Mouse (Mus musculus) midbrain, embryonic 11.5 days (tissue): ENCODE data around the gene Dnajc30. TPM values are rescaled to one million over a fixed set of nuclear protein-coding genes. Genes with fewer than 3 reads are reported as not detected.

ENCODE experiments used
- ATAC-seq: fragments of 200-750 bp; cut with Nextera tagmentation; 2 replicates; pipeline ENCODE4 v1.8.0; 2017; ENCODE audit warnings: moderate TSS enrichment, moderate library complexity; ENCODE audit not compliant: low FRiP score
- DNase-seq: peaks from one replicate; pipeline ENCODE4 v3.0.0; 2015; ENCODE audit warnings: low spot score; ENCODE audit errors: missing footprints
- H3K27ac ChIP-seq: fragments of 300-500 bp; sonication (generic); 2 replicates; pipeline ENCODE4 v1.5.1; 2014; ENCODE audit warnings: low read depth, low read length
- H3K27me3 ChIP-seq: fragments of 300-500 bp; sonication (generic); 2 replicates; pipeline ENCODE4 v1.6.1; 2014; ENCODE audit warnings: mild to moderate bottlenecking, low read length, moderate library complexity, mixed read lengths; ENCODE audit not compliant: control insufficient read depth, insufficient read depth
- H3K36me3 ChIP-seq: fragments of 300-500 bp; sonication (generic); 2 replicates; pipeline ENCODE4 v1.6.1; 2014; ENCODE audit warnings: mild to moderate bottlenecking, low read length, moderate library complexity, mixed read lengths; ENCODE audit not compliant: control insufficient read depth, insufficient read depth
- H3K4me1 ChIP-seq: fragments of 300-500 bp; sonication (generic); 2 replicates; pipeline ENCODE4 v1.6.1; 2014; ENCODE audit warnings: low read length; ENCODE audit not compliant: control insufficient read depth, insufficient read depth
- H3K4me2 ChIP-seq: fragments of 300-500 bp; sonication (generic); 2 replicates; pipeline ENCODE4 v1.6.1; 2014; ENCODE audit warnings: mild to moderate bottlenecking, moderate library complexity
- H3K4me3 ChIP-seq: fragments of 300-500 bp; sonication (generic); 2 replicates; pipeline ENCODE4 v1.5.1; 2014; ENCODE audit warnings: low read depth, low read length
- H3K9ac ChIP-seq: fragments of 300-500 bp; sonication (generic); 2 replicates; pipeline ENCODE4 v1.6.1; 2014; ENCODE audit warnings: low read length
- H3K9me3 ChIP-seq: fragments of 300-500 bp; sonication (generic); 2 replicates; pipeline ENCODE4 v1.6.1; 2016; ENCODE audit warnings: low read length; ENCODE audit not compliant: control insufficient read depth
- WGBS: fragments of 180-500 bp; shearing (Covaris S2); extraction: QIAGEN DNeasy Blood & Tissue Kit; methylation state at CpG from one replicate; pipeline ENCODE4 v1.1.7; 2014; 5-methylcytosine and 5-hydroxymethylcytosine counted together
- polyA plus RNA-seq: library from polyadenylated mRNA; unstranded; fragments of >200 nt; fragmentation: Nextera tagmentation; extraction: Ambion mirVana; gene quantifications from 2 replicates; pipeline ENCODE4 v1.2.1, GENCODE M21; 2014

Dnajc30 gene
- polyA plus RNA-seq, 1 experiment from 2014 or later = 30.0 TPM

DNA sequence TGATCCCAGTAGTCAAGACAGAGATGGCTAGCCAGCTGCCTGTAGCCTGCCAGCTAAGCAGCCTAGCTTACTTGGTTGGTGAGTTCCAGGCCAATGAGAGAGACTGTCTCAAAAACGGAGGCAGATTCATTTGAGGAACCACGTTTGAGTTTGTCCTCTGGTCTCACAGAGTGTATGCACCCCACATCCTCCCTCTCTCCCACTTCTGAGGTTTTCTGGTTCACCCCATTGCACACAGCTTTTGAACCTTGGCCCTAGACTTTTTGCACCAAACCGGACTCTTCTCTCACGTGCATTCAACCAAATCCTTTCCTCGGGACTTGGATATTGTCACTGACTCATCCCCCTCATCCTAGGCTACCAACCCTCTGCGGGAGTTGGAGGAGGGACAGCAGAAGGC, 46.0 kb downstream of the Dnajc30 start:
- peaks cover 31% of the 10 kb centered on the region for H3K27me3 ChIP-seq

GRCm38 (mm10) chr5:135113782-135114181, 49.8 kb downstream of the Dnajc30 start:
- WGBS = 86% methylated on average over 12 of the region's 12 CpGs

More for the DNA sequence above, 46.0 kb downstream of the Dnajc30 start:
- Histone ChIP-seq H3K4me3 (no peak overlapping the region), H3K4me2 (no peak overlapping the region), H3K27ac (no peak overlapping the region), H3K4me1 (peaks cover 4% of the 10 kb centered on the region), H3K36me3 (no peaks in the 10 kb centered on the region), H3K9ac (no peak overlapping the region), H3K9me3 (no peaks in the 10 kb centered on the region)
- ATAC-seq (no peak), DNase-seq (peak; percentile 45)
- WGBS = 61% methylated on average over 6 of the region's 6 CpGs

GRCm38 (mm10) chr5:135115241-135115640, 51.2 kb downstream of the Dnajc30 start:
- Histone ChIP-seq H3K9me3 (no peaks in the 10 kb centered on the region), H3K4me3 (no peak overlapping the region), H3K27ac (no peak overlapping the region), H3K36me3 (no peaks in the 10 kb centered on the region), H3K9ac (no peak overlapping the region), H3K4me2 (no peak overlapping the region), H3K4me1 (no peaks in the 10 kb centered on the region), H3K27me3 (no peaks in the 10 kb centered on the region)
- 89% methylated on average over 8 of the region's 8 CpGs for whole genome bisulfite sequencing
- no peak for ATAC-seq
- DNase-seq = no peak

More at GRCm38 (mm10) chr5:135113782-135114181, 49.8 kb downstream of the Dnajc30 start:
- Histone ChIP-seq H3K9ac (no peak overlapping the region), H3K36me3 (no peaks in the 10 kb centered on the region), H3K4me3 (no peak overlapping the region), H3K27ac (no peak overlapping the region), H3K27me3 (peaks cover 7% of the 10 kb centered on the region), H3K4me2 (no peak overlapping the region), H3K4me1 (no peaks in the 10 kb centered on the region), H3K9me3 (no peaks in the 10 kb centered on the region)
- ATAC-seq = no peak
- no peak for DNase-seq

Other genes with a start within 250 kb of the Dnajc30 start
- not detected in 2 replicates for gene Tmem270, start 157.5 kb upstream of the Dnajc30 start, polyA plus RNA-seq
- gene Cldn13, start 148.7 kb upstream of the Dnajc30 start, polyA plus RNA-seq = 3.8 and 3.9 TPM in 2 replicates
- gene Mettl27, start 131.8 kb upstream of the Dnajc30 start, polyA plus RNA-seq = 9.1 and 9.2 TPM in 2 replicates
- gene Cldn4, start 117.3 kb upstream of the Dnajc30 start, polyA plus RNA-seq = 2.5 and 2.7 TPM in 2 replicates
- 0.59 and 1.4 TPM in 2 replicates for gene Cldn3, start 78.0 kb upstream of the Dnajc30 start, polyA plus RNA-seq
- 37.8 and 41.2 TPM in 2 replicates for gene Abhd11, start 55.0 kb upstream of the Dnajc30 start, polyA plus RNA-seq
- 16.1 and 17.7 TPM in 2 replicates for gene Stx1a, start 40.7 kb upstream of the Dnajc30 start, polyA plus RNA-seq
- gene Bud23, start 757 bp downstream of the Dnajc30 start, polyA plus RNA-seq = 105 and 116 TPM in 2 replicates
- gene Vps37d, start 14.1 kb downstream of the Dnajc30 start, polyA plus RNA-seq = 6.8 and 9.6 TPM in 2 replicates
- 1.2 and 2.1 TPM in 2 replicates for gene Mlxipl, start 25.7 kb downstream of the Dnajc30 start, polyA plus RNA-seq
- gene Tbl2, start 85.5 kb downstream of the Dnajc30 start, polyA plus RNA-seq = 20.1 and 21.2 TPM in 2 replicates
- 39.2 and 42.6 TPM in 2 replicates for gene Bcl7b, start 104.1 kb downstream of the Dnajc30 start, polyA plus RNA-seq
- gene Baz1b, start 123.1 kb downstream of the Dnajc30 start, polyA plus RNA-seq = 57.7 and 60.6 TPM in 2 replicates
- gene Fzd9, start 187.0 kb downstream of the Dnajc30 start, polyA plus RNA-seq = 7.6 and 9.9 TPM in 2 replicates